Mouse (Mus musculus) stomach, postnatal 0 days (tissue): ENCODE measurements around the gene Rnf141.

Experiments
- CTCF ChIP-seq: IDR thresholded peaks from 2 replicates; pipeline ENCODE4 v1.5.1; 2016; ENCODE audit warnings: antibody characterized with exemption, low read depth, mild to moderate bottlenecking, moderate library complexity
- EP300 ChIP-seq: optimal IDR thresholded peaks from 2 replicates; pipeline ENCODE3; 2016; ENCODE audit warnings: antibody characterized with exemption

GRCm38 (mm10) chr7:110774674-110775073 lies 69.6 kb downstream of the Rnf141 start:
- TF ChIP-seq EP300: no peak
- TF ChIP-seq CTCF: no peak
